Mouse (Mus musculus) cerebellum, adult (tissue): ENCODE measurements around the gene Gpr15.

ENCODE experiments used
- ATAC-seq: cut with Nextera tagmentation; 2 replicates; pipeline ENCODE4 v1.9.2; 2017; ENCODE audit warnings: mild to moderate bottlenecking, moderate library complexity, mixed read lengths; ENCODE audit not compliant: insufficient number of reproducible peaks, low FRiP score, low TSS enrichment

The Gpr15 gene

GRCm38 (mm10) chr16:58675256-58675655 is 43.6 kb downstream of the Gpr15 start:
- ATAC-seq, result no peak

DNA sequence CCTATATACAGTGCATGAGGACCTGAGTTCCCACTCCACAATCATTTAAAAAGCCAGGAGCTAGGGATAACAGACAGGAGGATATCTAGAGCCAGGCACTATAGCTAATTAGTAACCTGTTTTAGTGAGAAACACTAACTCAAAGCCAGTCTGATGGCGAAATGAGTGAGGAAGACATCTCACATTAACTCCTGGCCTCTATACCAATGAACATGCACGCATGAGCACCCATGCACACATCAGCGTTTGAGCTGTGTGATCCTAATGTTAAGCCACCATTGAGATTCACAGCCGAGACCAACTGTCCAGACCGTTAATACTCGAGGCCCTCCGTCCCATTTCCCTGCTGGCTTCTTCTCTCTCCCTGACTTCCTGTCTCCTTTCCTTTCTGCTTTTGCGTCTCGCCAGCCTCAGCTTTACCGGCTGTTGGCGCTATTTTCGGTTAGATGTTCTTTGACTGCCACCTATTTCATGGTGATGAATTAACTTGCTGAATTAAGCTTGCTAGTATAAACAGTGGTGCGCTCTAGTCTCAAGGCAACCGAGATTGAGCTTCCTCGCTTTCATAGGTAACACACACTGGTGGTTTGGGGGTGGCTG is 45.0 kb downstream of the Gpr15 start:
- no peak for ATAC-seq

DNA sequence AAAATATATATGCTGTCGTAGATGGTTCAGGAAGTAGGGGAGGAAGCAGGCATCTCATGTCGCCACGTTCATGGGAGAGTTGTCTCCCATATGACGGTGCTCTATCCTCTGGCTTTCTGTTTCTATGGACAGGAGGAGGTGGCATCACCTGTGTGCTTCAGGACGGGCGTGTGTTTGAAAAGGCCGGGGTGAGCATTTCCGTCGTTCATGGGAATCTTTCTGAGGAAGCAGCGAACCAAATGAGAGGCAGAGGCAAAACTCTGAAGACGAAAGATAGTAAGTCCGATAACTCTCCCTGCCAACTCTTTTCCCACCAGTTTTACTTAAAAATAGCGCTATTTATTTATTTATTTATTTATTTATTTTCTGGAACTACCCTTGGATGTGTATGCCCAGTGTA is 46.5 kb downstream of the Gpr15 start:
- no peak for ATAC-seq

GRCm38 (mm10) chr16:58671212-58671985 is 47.5 kb downstream of the Gpr15 start:
- ATAC-seq, result no peak

DNA sequence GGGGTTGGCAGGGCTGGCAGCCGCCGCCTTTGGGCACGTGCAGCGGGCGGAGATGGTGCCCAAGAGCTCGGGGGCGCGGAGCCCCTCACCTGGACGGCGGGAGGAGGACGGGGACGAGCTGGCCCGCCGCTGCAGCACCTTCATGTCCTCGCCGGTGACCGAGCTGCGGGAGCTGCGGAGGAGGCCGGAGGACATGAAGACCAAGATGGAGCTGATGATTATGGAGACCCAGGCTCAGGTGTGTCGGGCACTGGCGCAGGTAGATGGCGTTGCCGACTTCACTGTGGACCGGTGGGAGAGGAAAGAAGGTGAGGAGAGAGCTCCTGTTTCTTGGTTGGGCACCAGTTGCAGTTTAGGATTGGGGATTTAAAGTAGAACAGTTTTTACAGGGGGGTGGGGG is 48.2 kb downstream of the Gpr15 start:
- peak; percentile 60 for ATAC-seq

DNA sequence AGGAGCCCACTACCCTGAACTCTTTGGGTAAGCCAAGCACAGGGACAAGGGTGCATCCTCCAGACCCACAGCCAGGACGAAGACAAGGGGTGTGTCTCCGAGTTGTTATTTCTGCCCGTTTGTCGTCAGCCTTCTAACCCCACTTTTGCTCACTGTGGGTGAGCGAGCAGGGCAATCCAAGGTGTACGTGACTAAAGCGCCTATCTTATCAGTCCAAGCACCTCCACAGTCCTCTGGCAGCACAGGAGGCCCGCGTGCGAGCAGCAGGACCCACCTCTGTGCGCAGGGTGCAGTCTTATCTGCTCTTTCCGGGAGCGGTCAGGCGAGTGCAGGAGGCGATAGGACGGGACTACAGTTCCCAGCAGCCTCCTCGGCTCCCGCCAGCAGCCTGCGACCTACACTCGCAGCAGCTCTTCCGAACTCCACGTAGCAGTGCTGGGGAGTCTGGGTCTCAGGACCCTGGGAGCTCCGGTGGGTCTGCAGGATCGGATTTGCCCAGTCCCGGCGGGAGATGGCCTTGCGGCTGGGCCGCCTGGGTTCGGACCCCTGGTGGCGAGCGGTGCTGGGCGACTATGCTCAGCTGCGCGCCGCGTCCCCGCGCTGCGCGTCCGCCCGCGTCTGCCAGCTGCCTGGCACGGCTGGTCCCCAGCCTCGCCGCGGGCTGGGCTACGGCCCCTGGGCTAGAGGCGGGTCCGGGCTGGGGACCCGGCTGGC is 48.8 kb downstream of the Gpr15 start, which contains the start of gene Cpox:
Cpox (plus strand) TSS at position 376 of the 714 bp plus-strand sequence.
- peak; percentile 97 for ATAC-seq

GRCm38 (mm10) chr16:58669264-58669663 is 49.6 kb downstream of the Gpr15 start:
- no peak for ATAC-seq

GRCm38 (mm10) chr16:58668586-58668985 is 50.3 kb downstream of the Gpr15 start:
- no peak for ATAC-seq
